Mouse (Mus musculus): ENCODE measurements around the gene Shisa7. TPM values are rescaled to one million over a fixed set of nuclear protein-coding genes. Genes with fewer than 3 reads are reported as not detected.
"Not testable (repeated sequence)": the region's sequence is repeated elsewhere in the genome, so short reads cannot be mapped to it uniquely, and the experiment has no call there.

The Shisa7 gene
- polyA plus RNA-seq, 1 experiment from 2014 or later = 13.2 TPM

DNA sequence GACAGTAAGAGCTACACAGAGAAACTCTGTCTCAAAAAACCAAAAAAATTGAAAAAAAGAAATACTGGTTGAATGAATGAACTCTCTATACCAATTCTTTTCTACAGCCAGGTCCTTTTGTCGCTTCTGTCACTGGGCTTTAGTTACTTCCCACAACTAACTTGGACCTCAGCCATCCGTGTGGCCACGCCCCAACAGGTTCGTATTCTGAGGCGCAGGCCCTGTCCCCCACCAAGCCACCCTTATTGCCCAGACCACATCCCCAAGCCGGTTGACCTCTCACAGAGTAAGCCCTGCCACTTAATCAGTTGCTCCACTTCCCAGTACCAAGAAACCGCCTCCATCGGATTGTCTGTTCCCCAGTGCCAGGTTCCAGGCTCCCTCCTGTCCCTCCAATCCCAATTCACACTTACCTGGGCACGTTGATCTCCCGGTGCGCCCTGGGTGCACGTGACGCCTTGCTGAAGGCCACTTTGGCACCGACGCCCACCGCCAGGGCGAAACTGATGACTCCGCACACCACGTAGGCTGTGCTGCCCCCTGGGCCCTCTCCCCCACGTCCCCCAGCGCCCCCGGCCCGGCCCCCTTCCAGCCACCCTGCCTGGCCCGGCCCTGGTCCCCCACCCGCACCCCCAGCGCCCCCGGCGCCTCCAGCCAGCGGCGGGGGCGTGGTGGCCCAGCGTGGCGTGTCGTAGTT is 8.7 kb downstream of the Shisa7 start:
- peak; percentile 11; the same call in 1 of the 2 replicates for ATAC-seq
- no peaks in the 10 kb centered on the region for H3K36me3 ChIP-seq (ENCODE audit: control insufficient read depth, insufficient read depth)
- peak overlapping the region; percentile 73 for H3K4me2 ChIP-seq (ENCODE audit: low read length)
- peak overlapping the region; percentile 67 for H3K9ac ChIP-seq (replicated peaks; ENCODE audit: low read depth, low read length)
- no peaks in the 10 kb centered on the region for H3K9me3 ChIP-seq (ENCODE audit: control insufficient read depth, low read length)
- H3K4me1 ChIP-seq (replicated peaks; ENCODE audit: control insufficient read depth, insufficient read depth, low read length) = peaks cover 6% of the 10 kb centered on the region
- H3K27me3 ChIP-seq (replicated peaks; ENCODE audit: control insufficient read depth, insufficient read depth, low read length) = no peaks in the 10 kb centered on the region
- peak overlapping the region; percentile 62 for H3K4me3 ChIP-seq (replicated peaks; ENCODE audit: low read length)
- H3K27ac ChIP-seq (ENCODE audit: low read length) = peak overlapping the region; percentile 49
- 4% methylated on average over 33 of the region's 34 CpGs for WGBS

DNA sequence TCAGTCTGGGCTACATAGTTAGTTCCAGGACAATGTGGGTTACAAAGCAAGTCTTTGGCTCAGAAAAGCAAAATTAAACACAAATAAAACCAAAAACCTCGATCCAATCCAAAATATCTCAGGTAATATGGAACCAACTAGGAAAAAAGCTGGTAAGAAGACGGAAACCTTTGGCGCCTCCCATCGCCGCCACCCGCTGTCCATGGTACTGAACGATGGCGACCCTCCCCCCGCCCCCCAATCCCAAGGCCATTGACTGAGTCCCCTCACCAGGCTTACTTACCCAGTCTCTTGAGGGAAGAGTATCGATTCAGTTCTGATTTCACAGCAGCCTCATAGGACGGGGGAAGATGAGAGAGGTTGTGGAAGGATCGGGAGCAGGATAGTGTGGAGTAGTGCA is 14.0 kb downstream of the Shisa7 start:
- ATAC-seq = no peak
- H3K27ac ChIP-seq (ENCODE audit: low read length) = no peak overlapping the region
- H3K4me3 ChIP-seq (replicated peaks; ENCODE audit: low read length) = no peak overlapping the region
- H3K9me3 ChIP-seq (ENCODE audit: control insufficient read depth, low read length) = no peaks in the 10 kb centered on the region
- H3K9ac ChIP-seq (replicated peaks; ENCODE audit: low read depth, low read length) = no peak overlapping the region
- no peak overlapping the region for H3K4me2 ChIP-seq (ENCODE audit: low read length)
- no peaks in the 10 kb centered on the region for H3K4me1 ChIP-seq (replicated peaks; ENCODE audit: control insufficient read depth, insufficient read depth, low read length)
- WGBS = 12% methylated on average over 12 of the region's 12 CpGs
- H3K36me3 ChIP-seq (ENCODE audit: control insufficient read depth, insufficient read depth) = peaks cover 5% of the 10 kb centered on the region; the same call in 1 of the 2 replicates
- no peaks in the 10 kb centered on the region for H3K27me3 ChIP-seq (replicated peaks; ENCODE audit: control insufficient read depth, insufficient read depth, low read length)

- no peak overlapping the region for H3K4me3 ChIP-seq (replicated peaks; ENCODE audit: low read length)
- no peaks in the 10 kb centered on the region for H3K9me3 ChIP-seq (ENCODE audit: control insufficient read depth, low read length)
- H3K4me2 ChIP-seq (ENCODE audit: low read length) = no peak overlapping the region
- ATAC-seq = no peak
- no peak overlapping the region for H3K27ac ChIP-seq (ENCODE audit: low read length)
- H3K4me1 ChIP-seq (replicated peaks; ENCODE audit: control insufficient read depth, insufficient read depth, low read length) = no peaks in the 10 kb centered on the region
- WGBS = 58% methylated on average over 4 of the region's 4 CpGs
- H3K9ac ChIP-seq (replicated peaks; ENCODE audit: low read depth, low read length) = no peak overlapping the region
- peaks cover 5% of the 10 kb centered on the region; the same call in 1 of the 2 replicates for H3K36me3 ChIP-seq (ENCODE audit: control insufficient read depth, insufficient read depth)
- H3K27me3 ChIP-seq (replicated peaks; ENCODE audit: control insufficient read depth, insufficient read depth, low read length) = no peaks in the 10 kb centered on the region
Observed at GRCm38 (mm10) chr7:4825365-4825764, 19.1 kb downstream of the Shisa7 start.

- Histone ChIP-seq H3K9ac (replicated peaks; ENCODE audit: low read depth, low read length) (no peak overlapping the region), H3K27ac (ENCODE audit: low read length) (no peak overlapping the region), H3K36me3 (ENCODE audit: control insufficient read depth, insufficient read depth) (0 out of 2 replicates have a peak, but pooled peaks cover 2% of the 10 kb centered on the region), H3K4me3 (replicated peaks; ENCODE audit: low read length) (no peak overlapping the region), H3K4me1 (replicated peaks; ENCODE audit: control insufficient read depth, insufficient read depth, low read length) (no peaks in the 10 kb centered on the region), H3K4me2 (ENCODE audit: low read length) (no peak overlapping the region), H3K9me3 (ENCODE audit: control insufficient read depth, low read length) (no peaks in the 10 kb centered on the region), H3K27me3 (replicated peaks; ENCODE audit: control insufficient read depth, insufficient read depth, low read length) (no peaks in the 10 kb centered on the region)
- no peak for ATAC-seq
- 72% methylated on average over 6 of the region's 6 CpGs for WGBS
Observed at GRCm38 (mm10) chr7:4822162-4822907, 22.2 kb downstream of the Shisa7 start.

DNA sequence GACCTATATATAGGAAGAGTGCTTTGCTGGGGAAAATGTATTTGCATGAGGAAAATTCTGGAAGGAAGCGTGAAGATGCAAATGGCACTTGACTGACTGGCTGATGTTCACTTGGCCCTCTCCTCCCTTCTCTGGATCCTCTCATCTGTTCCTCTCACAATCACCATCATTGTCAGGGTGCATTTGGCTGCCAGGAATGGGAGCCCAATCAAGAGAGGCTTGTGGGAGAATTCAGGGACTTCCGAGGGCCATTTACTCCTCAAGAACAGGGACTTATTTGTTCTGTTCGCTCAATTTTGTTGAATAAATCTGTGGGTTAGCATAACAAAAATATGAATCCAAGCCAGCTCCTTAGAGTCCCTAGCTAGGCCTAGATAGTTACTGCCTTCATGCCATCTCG is 22.8 kb downstream of the Shisa7 start:
- no peak overlapping the region for H3K4me3 ChIP-seq (replicated peaks; ENCODE audit: low read length)

DNA sequence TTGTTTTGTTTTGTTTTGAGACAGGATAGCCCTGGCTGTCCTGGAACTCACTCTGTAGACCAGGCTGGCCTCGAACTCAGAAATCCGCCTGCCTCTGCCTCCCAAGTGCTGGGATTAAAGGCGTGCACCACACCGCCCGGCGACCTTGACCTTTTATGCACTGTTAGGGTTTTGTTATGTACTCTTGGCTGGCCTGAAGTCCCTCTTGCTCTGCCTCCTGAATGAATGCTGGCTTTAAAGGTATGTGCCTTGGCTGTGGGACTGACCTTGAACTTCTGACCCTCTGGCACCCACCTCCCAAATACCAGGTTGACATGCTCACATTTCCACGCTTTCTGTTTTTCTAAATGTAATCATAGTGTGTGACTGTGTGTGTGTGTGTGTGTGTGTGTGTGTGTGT is 23.6 kb downstream of the Shisa7 start:
- WGBS = 92% methylated on average over 7 of the region's 7 CpGs
- not testable (repeated sequence) for ATAC-seq; H3K4me3 ChIP-seq (replicated peaks; ENCODE audit: low read length); H3K4me1 ChIP-seq (replicated peaks; ENCODE audit: control insufficient read depth, insufficient read depth, low read length); H3K9me3 ChIP-seq (ENCODE audit: control insufficient read depth, low read length); H3K27ac ChIP-seq (ENCODE audit: low read length); H3K36me3 ChIP-seq (ENCODE audit: control insufficient read depth, insufficient read depth); H3K27me3 ChIP-seq (replicated peaks; ENCODE audit: control insufficient read depth, insufficient read depth, low read length); H3K4me2 ChIP-seq (ENCODE audit: low read length); H3K9ac ChIP-seq (replicated peaks; ENCODE audit: low read depth, low read length)

More for the DNA sequence above, 22.8 kb downstream of the Shisa7 start:
- H3K4me2 ChIP-seq (ENCODE audit: low read length) = no peak overlapping the region
- no peaks in the 10 kb centered on the region for H3K4me1 ChIP-seq (replicated peaks; ENCODE audit: control insufficient read depth, insufficient read depth, low read length)
- 57% methylated on average over 4 of the region's 4 CpGs for WGBS
- no peaks in the 10 kb centered on the region for H3K36me3 ChIP-seq (ENCODE audit: control insufficient read depth, insufficient read depth)
- no peak for ATAC-seq
- no peak overlapping the region for H3K9ac ChIP-seq (replicated peaks; ENCODE audit: low read depth, low read length)
- no peaks in the 10 kb centered on the region for H3K9me3 ChIP-seq (ENCODE audit: control insufficient read depth, low read length)
- H3K27me3 ChIP-seq (replicated peaks; ENCODE audit: control insufficient read depth, insufficient read depth, low read length) = no peaks in the 10 kb centered on the region
- H3K27ac ChIP-seq (ENCODE audit: low read length) = no peak overlapping the region

- Histone ChIP-seq H3K27me3 (replicated peaks; ENCODE audit: control insufficient read depth, insufficient read depth, low read length) (no peaks in the 10 kb centered on the region), H3K4me2 (ENCODE audit: low read length) (no peak overlapping the region), H3K9ac (replicated peaks; ENCODE audit: low read depth, low read length) (no peak overlapping the region), H3K9me3 (ENCODE audit: control insufficient read depth, low read length) (no peaks in the 10 kb centered on the region), H3K4me1 (replicated peaks; ENCODE audit: control insufficient read depth, insufficient read depth, low read length) (peaks cover 7% of the 10 kb centered on the region), H3K36me3 (ENCODE audit: control insufficient read depth, insufficient read depth) (no peaks in the 10 kb centered on the region), H3K4me3 (replicated peaks; ENCODE audit: low read length) (no peak overlapping the region), H3K27ac (ENCODE audit: low read length) (no peak overlapping the region)
- no peak for ATAC-seq
Observed at GRCm38 (mm10) chr7:4816559-4816958, 27.9 kb downstream of the Shisa7 start.

DNA sequence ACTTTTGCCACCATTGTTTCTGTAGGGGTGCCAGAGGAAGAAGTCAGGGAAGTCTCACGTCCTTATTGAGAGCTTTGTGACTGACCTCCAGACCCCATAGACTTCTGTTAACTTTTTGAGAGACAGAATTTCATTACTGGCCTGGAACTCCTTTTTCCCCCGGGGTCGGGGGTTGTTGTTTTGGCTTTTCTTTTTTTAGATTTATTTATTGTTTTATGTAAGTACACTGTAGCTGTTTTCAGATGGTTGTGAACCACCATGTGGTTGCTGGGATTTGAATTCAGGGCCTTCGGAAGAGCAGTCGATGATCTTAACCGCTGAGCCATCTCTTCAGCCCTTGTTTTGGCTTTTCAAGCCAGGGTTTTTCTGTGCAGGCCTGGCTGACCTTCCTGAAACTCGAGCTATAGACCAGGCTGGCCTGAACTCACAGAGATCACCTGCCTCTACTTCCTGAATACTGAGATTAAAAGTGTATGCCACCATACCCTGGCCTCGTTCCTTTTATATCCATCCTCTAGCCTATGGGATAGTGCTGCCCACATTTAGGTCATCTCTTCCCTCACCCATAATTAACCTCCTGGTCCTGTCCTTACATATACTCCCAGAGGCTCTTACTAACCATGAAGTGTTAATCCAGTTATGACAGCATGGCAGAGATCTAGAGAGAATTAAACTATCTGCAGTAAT is 31.2 kb downstream of the Shisa7 start:
- peak overlapping the region; percentile 65 for H3K4me2 ChIP-seq (ENCODE audit: low read length)
- H3K9ac ChIP-seq (replicated peaks; ENCODE audit: low read depth, low read length) = peak overlapping the region; percentile 84
- H3K27ac ChIP-seq (ENCODE audit: low read length) = peak overlapping the region; percentile 94
- H3K4me1 ChIP-seq (replicated peaks; ENCODE audit: control insufficient read depth, insufficient read depth, low read length) = peaks cover 28% of the 10 kb centered on the region
- H3K4me3 ChIP-seq (replicated peaks; ENCODE audit: low read length) = peak overlapping the region; percentile 75
- H3K36me3 ChIP-seq (ENCODE audit: control insufficient read depth, insufficient read depth) = peaks cover 3% of the 10 kb centered on the region; the same call in 1 of the 2 replicates
- ATAC-seq = no peak
- WGBS = 27% methylated on average over 8 of the region's 8 CpGs
- H3K27me3 ChIP-seq (replicated peaks; ENCODE audit: control insufficient read depth, insufficient read depth, low read length) = no peaks in the 10 kb centered on the region
- H3K9me3 ChIP-seq (ENCODE audit: control insufficient read depth, low read length) = no peaks in the 10 kb centered on the region

Measured in forebrain, embryonic 16.5 days (tissue).